Mouse (Mus musculus) liver, embryonic 14.5 days (tissue): ENCODE results near the gene Gm27021. TPM values are rescaled to one million over a fixed set of nuclear protein-coding genes. Genes with fewer than 3 reads are reported as not detected.

Experiments
- ATAC-seq: fragments of 200-750 bp; cut with Nextera tagmentation; 2 replicates; pipeline ENCODE4 v1.8.0; 2017; ENCODE audit warnings: moderate number of reproducible peaks, mild to moderate bottlenecking, moderate library complexity; ENCODE audit not compliant: insufficient read depth
- DNase-seq, 3 experiments: peaks; one replicate each; pipeline ENCODE4 v3.0.0-alpha.2; 2012 to 2013; ENCODE audit warnings: low read depth in 3 of 3, low spot score in 3 of 3
- H3K27ac ChIP-seq: fragments of 300-500 bp; sonication (generic); 2 replicates; pipeline ENCODE4 v1.5.1; 2014; ENCODE audit warnings: moderate library complexity, mild to moderate bottlenecking, control low read depth, inconsistent platforms
- H3K27me3 ChIP-seq: fragments of 300-500 bp; sonication (generic); 2 replicates; pipeline ENCODE4 v1.6.1; 2014; ENCODE audit warnings: mild to moderate bottlenecking, low read length, moderate library complexity; ENCODE audit not compliant: control insufficient read depth, insufficient read depth
- H3K36me3 ChIP-seq: fragments of 300-500 bp; sonication (generic); replicated peaks from 2 replicates; pipeline ENCODE4 v1.6.1; 2014; ENCODE audit warnings: low read depth; ENCODE audit not compliant: control insufficient read depth, insufficient read depth
- H3K4me1 ChIP-seq, 2 experiments: fragments of 200-500 bp in 1 of 2; fragments of 300-500 bp in 1 of 2; sonication (generic) in 1 of 2; replicated peaks; 2 replicates each; pipeline ENCODE4 v1.6.1; 2012 to 2014; ENCODE audit warnings: antibody characterized with exemption in 1 of 2, inconsistent platforms in 1 of 2, low read length in 1 of 2; ENCODE audit not compliant: control insufficient read depth in 2 of 2, insufficient read depth in 2 of 2
- H3K4me2 ChIP-seq: fragments of 300-500 bp; sonication (generic); 2 replicates; pipeline ENCODE4 v1.6.1; 2014; ENCODE audit warnings: low read depth, mild to moderate bottlenecking, control low read depth, moderate library complexity
- H3K4me3 ChIP-seq, 2 experiments: fragments of 200-500 bp in 1 of 2; fragments of 300-500 bp in 1 of 2; sonication (generic) in 1 of 2; 2 replicates each; pipeline ENCODE4 v1.5.1; 2012 to 2014; ENCODE audit warnings: low read depth in 2 of 2, low read length in 2 of 2, mild to moderate bottlenecking in 2 of 2, control low read depth in 1 of 2, inconsistent platforms in 1 of 2, moderate library complexity in 1 of 2; ENCODE audit not compliant: insufficient read depth in 1 of 2
- H3K9ac ChIP-seq: fragments of 300-500 bp; sonication (generic); replicated peaks from 2 replicates; pipeline ENCODE4 v1.6.1; 2014; ENCODE audit warnings: mild to moderate bottlenecking, control low read depth, moderate library complexity
- H3K9me3 ChIP-seq: fragments of 300-500 bp; sonication (generic); 2 replicates; pipeline ENCODE4 v1.6.1; 2016; ENCODE audit warnings: low read length, mixed read lengths; ENCODE audit not compliant: control insufficient read depth
- CTCF ChIP-seq: IDR thresholded peaks from 2 replicates; pipeline ENCODE4 v1.5.1; 2016; ENCODE audit warnings: antibody characterized with exemption, low read depth, control low read depth
- EP300 ChIP-seq: IDR thresholded peaks from 2 replicates; pipeline ENCODE4 v1.6.1; 2016; ENCODE audit warnings: antibody characterized with exemption, low read depth
- WGBS: fragments of 180-500 bp; shearing (Covaris S2); extraction: QIAGEN DNeasy Blood & Tissue Kit; methylation state at CpG from one replicate; pipeline ENCODE4 v1.1.7; 2014; ENCODE audit not compliant: insufficient replicate concordance; 5-methylcytosine and 5-hydroxymethylcytosine counted together
- polyA plus RNA-seq, 2 experiments: library from polyadenylated mRNA; depleted of rRNA in 1 of 2; stranded (reverse) in 1 of 2; unstranded in 1 of 2; fragments of >200 nt; fragmentation: Nextera tagmentation in 1 of 2; extraction: Ambion mirVana in 1 of 2; gene quantifications; 2 replicates each; pipeline versions ENCODE4 v1.2.1 to v1.2.3; 2012 to 2014

The Gm27021 gene
- polyA plus RNA-seq, 2 experiments, result 0.38 TPM; not detected in 1

- Histone ChIP-seq H3K9me3 (no peaks in the 10 kb centered on the region), H3K9ac (no peak overlapping the region), H3K4me2 (peak overlapping the region; percentile 99), H3K4me3 (peak overlapping the region; percentile 9 to 95; a peak in 2 of 4 replicates), H3K36me3 (peaks cover 10% of the 10 kb centered on the region), H3K27ac (no peak overlapping the region), H3K4me1 (peaks cover 11 to 18% of the 10 kb centered on the region in 2 experiments), H3K27me3 (no peaks in the 10 kb centered on the region)
- no peak for ATAC-seq
- TF ChIP-seq EP300 (no peak), CTCF (peak; percentile 37)
- WGBS, result 56% methylated on average over 3 of the region's 3 CpGs
- peak in 1 of 3 experiments; percentile 33 for DNase-seq
Measured at GRCm38 (mm10) chr8:120665726-120666455, 2.0 kb downstream of the Gm27021 start.

- no peak overlapping the region for H3K4me2 ChIP-seq
- peaks cover 11 to 18% of the 10 kb centered on the region in 2 experiments for H3K4me1 ChIP-seq
- no peak overlapping the region for H3K9ac ChIP-seq
- DNase-seq, result no peak
- TF ChIP-seq CTCF (0 out of 2 replicates have a peak, but pooled peaks have one; percentile 9), EP300 (no peak)
- no peaks in the 10 kb centered on the region for H3K27me3 ChIP-seq
- ATAC-seq, result no peak
- H3K4me3 ChIP-seq, result no peak overlapping the region
- H3K27ac ChIP-seq, result no peak overlapping the region
- no peaks in the 10 kb centered on the region for H3K9me3 ChIP-seq
- H3K36me3 ChIP-seq, result no peaks in the 10 kb centered on the region; the same call in 1 of the 2 replicates
- WGBS, result 73% methylated on average over 6 of the region's 6 CpGs
Measured at GRCm38 (mm10) chr8:120664566-120664965, 3.3 kb downstream of the Gm27021 start.

DNA sequence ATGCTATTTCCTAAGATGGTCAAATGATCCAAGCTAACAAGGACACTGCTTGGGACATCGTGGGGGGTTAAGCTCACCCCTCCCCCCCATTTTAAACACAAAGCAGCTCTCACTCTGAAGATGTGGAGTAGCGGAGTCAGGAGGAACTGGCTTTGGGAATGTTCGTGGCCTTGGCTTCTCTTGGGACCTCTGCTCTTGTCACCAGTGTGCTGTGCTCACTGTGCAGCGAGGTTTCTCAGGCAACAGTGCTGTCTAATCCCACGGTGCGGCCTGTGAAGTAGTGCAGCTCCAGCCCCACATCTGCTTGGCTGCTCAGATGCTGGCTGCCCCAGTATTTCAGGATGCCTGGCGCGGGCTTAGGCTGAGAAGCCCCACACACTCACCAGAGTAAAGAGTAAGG is 10.5 kb downstream of the Gm27021 start:
- H3K4me1 ChIP-seq, result no peaks in the 10 kb centered on the region
- no peak overlapping the region for H3K4me3 ChIP-seq
- peaks cover 23% of the 10 kb centered on the region for H3K36me3 ChIP-seq
- DNase-seq (no peak), ATAC-seq (no peak)
- TF ChIP-seq CTCF (no peak), EP300 (no peak)
- H3K4me2 ChIP-seq, result no peak overlapping the region
- H3K9me3 ChIP-seq, result no peaks in the 10 kb centered on the region
- no peak overlapping the region for H3K27ac ChIP-seq
- no peaks in the 10 kb centered on the region for H3K27me3 ChIP-seq
- WGBS, result 84% methylated on average over 8 of the region's 8 CpGs
- H3K9ac ChIP-seq, result no peak overlapping the region

DNA sequence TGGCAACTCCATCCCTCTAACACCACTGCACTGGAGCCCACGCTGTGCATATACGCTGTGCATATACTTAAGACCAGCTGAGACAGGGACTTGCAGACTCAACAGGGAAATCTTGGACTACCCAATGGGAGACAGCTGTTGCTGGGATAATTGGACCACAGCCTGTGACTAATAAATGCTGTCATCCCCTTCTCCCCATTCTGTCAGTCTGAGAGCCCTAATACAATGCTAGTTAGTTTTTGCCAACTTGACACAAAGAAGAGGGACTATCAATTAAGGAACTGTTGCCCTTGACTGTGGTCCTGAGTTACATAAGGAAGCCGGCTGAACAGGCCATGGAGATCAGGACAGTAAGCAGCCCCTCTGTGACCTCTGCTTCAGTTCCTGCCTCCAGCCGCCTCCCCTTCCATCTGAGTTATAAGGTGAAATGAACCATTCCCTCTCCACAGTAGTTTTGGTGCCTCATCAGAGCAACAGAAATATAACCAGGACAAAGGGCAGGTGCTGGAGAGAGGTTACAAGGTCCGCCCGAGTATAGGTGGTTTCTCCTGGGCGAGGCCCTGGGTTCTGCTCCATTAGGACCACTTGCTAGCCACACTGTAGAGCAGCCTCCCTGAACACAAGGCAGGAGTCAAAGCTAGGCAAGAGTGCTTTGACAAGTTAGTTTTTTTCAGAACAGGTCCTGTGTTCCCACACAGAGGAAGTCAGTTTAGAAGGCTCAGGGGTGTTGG is 11.4 kb downstream of the Gm27021 start:
- DNase-seq, result no peak
- Histone ChIP-seq H3K27ac (no peak overlapping the region), H3K27me3 (no peaks in the 10 kb centered on the region), H3K9ac (no peak overlapping the region), H3K4me1 (no peaks in the 10 kb centered on the region), H3K4me3 (no peak overlapping the region), H3K4me2 (no peak overlapping the region), H3K36me3 (peaks cover 23% of the 10 kb centered on the region), H3K9me3 (no peaks in the 10 kb centered on the region)
- TF ChIP-seq CTCF, result no peak
- WGBS, result 82% methylated on average over 7 of the region's 7 CpGs
- no peak for ATAC-seq

DNA sequence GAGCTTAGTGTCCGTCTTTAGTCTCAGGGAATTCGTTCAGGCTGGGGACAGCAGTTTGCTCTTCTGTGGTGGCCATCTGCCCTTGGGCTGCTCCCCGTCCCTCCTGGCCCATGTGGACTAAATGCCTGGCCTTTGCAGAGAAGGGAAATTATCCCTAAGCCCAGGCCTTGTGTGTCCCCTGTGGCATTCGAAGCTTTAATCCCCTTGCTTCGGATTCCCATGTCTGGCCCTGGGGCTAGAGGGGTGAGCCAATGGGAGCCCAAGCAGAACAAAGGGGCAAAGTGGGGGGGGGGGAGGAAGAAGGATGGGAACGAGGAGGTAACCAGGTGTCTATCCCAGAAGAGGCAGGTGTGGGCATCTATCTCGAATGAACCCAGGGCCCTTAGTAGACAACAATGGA is 20.3 kb downstream of the Gm27021 start, which contains the start of gene 1190005I06Rik:
Gene 1190005I06Rik (minus strand): TSS at position 101 of the 400 bp plus-strand sequence.
- H3K4me3 ChIP-seq, result no peak within 1 kb of the TSS
- 51% methylated on average over 7 of the region's 7 CpGs for WGBS
- H3K9me3 ChIP-seq, result no peaks in the 10 kb centered on the region
- no peak within 1 kb of the TSS for H3K27ac ChIP-seq
- ATAC-seq, result no peak
- no peaks in the 10 kb centered on the region for H3K36me3 ChIP-seq
- no peak for DNase-seq
- H3K9ac ChIP-seq, result no peak within 1 kb of the TSS
- no peak within 1 kb of the TSS for H3K4me2 ChIP-seq
- no peaks in the 10 kb centered on the region for H3K27me3 ChIP-seq
- H3K4me1 ChIP-seq, result no peaks in the 10 kb centered on the region
- TF ChIP-seq EP300 (no peak), CTCF (no peak)
